Mouse (Mus musculus) stomach, embryonic 15.5 days (tissue): Measurements from ENCODE around the gene Opn1mw. TPM values are rescaled to one million over a fixed set of nuclear protein-coding genes. Genes with fewer than 3 reads are reported as not detected.
"Not testable (repeated sequence)": the region's sequence is repeated elsewhere in the genome, so short reads cannot be mapped to it uniquely, and the experiment has no call there.

ENCODE experiments used
- ATAC-seq: fragments of 200-750 bp; cut with Nextera tagmentation; 2 replicates; pipeline ENCODE4 v1.8.0; 2017; ENCODE audit warnings: low read depth, moderate number of reproducible peaks, moderate TSS enrichment; ENCODE audit not compliant: insufficient read depth, low FRiP score
- H3K27ac ChIP-seq: fragments of 300-500 bp; sonication (generic); 2 replicates; pipeline ENCODE4 v1.5.1; 2015; ENCODE audit warnings: mild to moderate bottlenecking, inconsistent platforms
- H3K27me3 ChIP-seq: fragments of 300-500 bp; sonication (generic); replicated peaks from 2 replicates; pipeline ENCODE4 v1.6.1; 2015; ENCODE audit warnings: inconsistent platforms
- H3K36me3 ChIP-seq: fragments of 300-500 bp; sonication (generic); 2 replicates; pipeline ENCODE4 v1.6.1; 2015; ENCODE audit warnings: inconsistent platforms
- H3K4me1 ChIP-seq: fragments of 300-500 bp; sonication (generic); 2 replicates; pipeline ENCODE4 v1.6.1; 2015; ENCODE audit warnings: inconsistent platforms
- H3K4me2 ChIP-seq: fragments of 300-500 bp; sonication (generic); 2 replicates; pipeline ENCODE4 v1.6.1; 2015; ENCODE audit warnings: mild to moderate bottlenecking, inconsistent platforms
- H3K4me3 ChIP-seq: fragments of 300-500 bp; sonication (generic); replicated peaks from 2 replicates; pipeline ENCODE4 v1.5.1; 2015; ENCODE audit warnings: inconsistent platforms
- H3K9ac ChIP-seq: fragments of 300-500 bp; sonication (generic); 2 replicates; pipeline ENCODE4 v1.6.1; 2015; ENCODE audit warnings: inconsistent platforms
- H3K9me3 ChIP-seq: fragments of 300-500 bp; sonication (generic); 2 replicates; pipeline ENCODE4 v1.6.1; 2016; ENCODE audit warnings: inconsistent platforms
- WGBS: fragments of 180-500 bp; shearing (Covaris S2); methylation state at CpG from one replicate; pipeline ENCODE4 v1.1.7; 2015; 5-methylcytosine and 5-hydroxymethylcytosine counted together
- polyA plus RNA-seq: library from polyadenylated mRNA; unstranded; fragments of >200 nt; fragmentation: Nextera tagmentation; extraction: Ambion mirVana; gene quantifications from 2 replicates; pipeline ENCODE4 v1.2.1, GENCODE M21; 2015

Gene Opn1mw
- not detected in 2 replicates for polyA plus RNA-seq

- Histone ChIP-seq H3K9ac (no peak within 1 kb of the TSS), H3K27me3 (no peaks in the 10 kb centered on the region), H3K4me1 (no peaks in the 10 kb centered on the region), H3K9me3 (no peaks in the 10 kb centered on the region), H3K36me3 (no peaks in the 10 kb centered on the region), H3K4me2 (no peak within 1 kb of the TSS), H3K4me3 (no peak within 1 kb of the TSS), H3K27ac (no peak within 1 kb of the TSS)
- ATAC-seq = no peak
Observed at GRCm38 (mm10) chrX:74127164-74127563, at the start of gene Opn1mw. Gene Opn1mw (plus strand): TSS chrX:74127464.

- no peaks in the 10 kb centered on the region for H3K4me1 ChIP-seq
Observed at GRCm38 (mm10) chrX:74084276-74084837, 42.9 kb upstream of the Opn1mw start.

GRCm38 (mm10) chrX:74084946-74085498 is 42.2 kb upstream of the Opn1mw start:
- Histone ChIP-seq H3K27me3 (no peaks in the 10 kb centered on the region), H3K36me3 (no peaks in the 10 kb centered on the region), H3K4me2 (peak overlapping the region; percentile 50), H3K9me3 (no peaks in the 10 kb centered on the region), H3K27ac (peak overlapping the region; percentile 91), H3K4me1 (no peaks in the 10 kb centered on the region), H3K4me3 (peak overlapping the region; percentile 59), H3K9ac (peak overlapping the region; percentile 52)
- 17% methylated on average over 30 of the region's 56 CpGs for WGBS
- peak; percentile 52 for ATAC-seq

More at GRCm38 (mm10) chrX:74084276-74084837, 42.9 kb upstream of the Opn1mw start:
- H3K9me3 ChIP-seq = no peaks in the 10 kb centered on the region
- peak overlapping the region; percentile 59 for H3K4me3 ChIP-seq
- peak overlapping the region; percentile 50 for H3K4me2 ChIP-seq
- ATAC-seq = no peak
- H3K9ac ChIP-seq = no peak overlapping the region
- H3K36me3 ChIP-seq = no peaks in the 10 kb centered on the region
- WGBS = 19% methylated on average over 17 of the region's 17 CpGs
- no peaks in the 10 kb centered on the region for H3K27me3 ChIP-seq
- peak overlapping the region; percentile 91; the same call in 1 of the 2 replicates for H3K27ac ChIP-seq

- peak overlapping the region; percentile 91 for H3K27ac ChIP-seq
- WGBS = 13% methylated on average over 27 of the region's 27 CpGs
- no peaks in the 10 kb centered on the region for H3K4me1 ChIP-seq
- H3K9me3 ChIP-seq = no peaks in the 10 kb centered on the region
- ATAC-seq = peak; percentile 99
- H3K4me2 ChIP-seq = peak overlapping the region; percentile 46; the same call in 1 of the 2 replicates
- H3K27me3 ChIP-seq = no peaks in the 10 kb centered on the region
- no peaks in the 10 kb centered on the region for H3K36me3 ChIP-seq
- H3K4me3 ChIP-seq = peak overlapping the region; percentile 59
- peak overlapping the region; percentile 52; the same call in 1 of the 2 replicates for H3K9ac ChIP-seq
Observed at GRCm38 (mm10) chrX:74085601-74086038, 41.6 kb upstream of the Opn1mw start.

GRCm38 (mm10) chrX:74095130-74095529 is 32.1 kb upstream of the Opn1mw start:
- H3K27me3 ChIP-seq = no peaks in the 10 kb centered on the region
- no peak overlapping the region for H3K4me3 ChIP-seq
- H3K4me1 ChIP-seq = no peaks in the 10 kb centered on the region
- 68% methylated on average over 1 of the region's 1 CpGs for WGBS
- no peak for ATAC-seq
- H3K36me3 ChIP-seq = no peaks in the 10 kb centered on the region
- no peak overlapping the region for H3K9ac ChIP-seq
- no peak overlapping the region for H3K4me2 ChIP-seq
- no peaks in the 10 kb centered on the region for H3K9me3 ChIP-seq
- H3K27ac ChIP-seq = no peak overlapping the region

- 65% methylated on average over 4 of the region's 4 CpGs for WGBS
- H3K27me3 ChIP-seq = no peaks in the 10 kb centered on the region
- no peak overlapping the region for H3K27ac ChIP-seq
- no peak overlapping the region for H3K4me3 ChIP-seq
- no peaks in the 10 kb centered on the region for H3K36me3 ChIP-seq
- no peaks in the 10 kb centered on the region for H3K9me3 ChIP-seq
- ATAC-seq = no peak
- H3K4me1 ChIP-seq = no peaks in the 10 kb centered on the region
- no peak overlapping the region for H3K9ac ChIP-seq
- H3K4me2 ChIP-seq = no peak overlapping the region
Observed at GRCm38 (mm10) chrX:74103457-74104188, 23.6 kb upstream of the Opn1mw start.

- Histone ChIP-seq H3K4me3 (no peak overlapping the region), H3K36me3 (no peaks in the 10 kb centered on the region), H3K9ac (no peak overlapping the region), H3K4me1 (no peaks in the 10 kb centered on the region), H3K27ac (no peak overlapping the region), H3K27me3 (no peaks in the 10 kb centered on the region), H3K9me3 (no peaks in the 10 kb centered on the region), H3K4me2 (no peak overlapping the region)
- ATAC-seq = no peak
- 43% methylated on average over 2 of the region's 2 CpGs for WGBS
Observed at GRCm38 (mm10) chrX:74105916-74106315, 21.3 kb upstream of the Opn1mw start.

GRCm38 (mm10) chrX:74108747-74109146 is 18.5 kb upstream of the Opn1mw start:
- 55% methylated on average over 3 of the region's 3 CpGs for WGBS
- Histone ChIP-seq H3K9me3 (no peaks in the 10 kb centered on the region), H3K27ac (no peak overlapping the region), H3K9ac (no peak overlapping the region), H3K4me1 (no peaks in the 10 kb centered on the region), H3K27me3 (no peaks in the 10 kb centered on the region), H3K4me2 (no peak overlapping the region), H3K4me3 (no peak overlapping the region), H3K36me3 (no peaks in the 10 kb centered on the region)
- ATAC-seq = no peak

GRCm38 (mm10) chrX:74114036-74114435 is 13.2 kb upstream of the Opn1mw start:
- no peaks in the 10 kb centered on the region for H3K36me3 ChIP-seq
- no peak for ATAC-seq
- H3K4me3 ChIP-seq = no peak overlapping the region
- no peaks in the 10 kb centered on the region for H3K4me1 ChIP-seq
- H3K9ac ChIP-seq = no peak overlapping the region
- no peaks in the 10 kb centered on the region for H3K27me3 ChIP-seq
- H3K27ac ChIP-seq = no peak overlapping the region
- no peaks in the 10 kb centered on the region for H3K9me3 ChIP-seq
- H3K4me2 ChIP-seq = no peak overlapping the region

GRCm38 (mm10) chrX:74115511-74115910 is 11.8 kb upstream of the Opn1mw start:
- peak overlapping the region; percentile 28; the same call in 1 of the 2 replicates for H3K4me3 ChIP-seq
- H3K27ac ChIP-seq = no peak overlapping the region
- ATAC-seq = no peak
- H3K4me2 ChIP-seq = peak overlapping the region; percentile 37
- no peaks in the 10 kb centered on the region for H3K4me1 ChIP-seq
- H3K27me3 ChIP-seq = no peaks in the 10 kb centered on the region
- H3K9me3 ChIP-seq = no peaks in the 10 kb centered on the region
- no peak overlapping the region for H3K9ac ChIP-seq
- H3K36me3 ChIP-seq = no peaks in the 10 kb centered on the region
- 25% methylated on average over 10 of the region's 10 CpGs for WGBS

- 55% methylated on average over 2 of the region's 2 CpGs for WGBS
- no peaks in the 10 kb centered on the region for H3K4me1 ChIP-seq
- H3K9ac ChIP-seq = no peak overlapping the region
- no peaks in the 10 kb centered on the region for H3K27me3 ChIP-seq
- ATAC-seq = no peak
- no peak overlapping the region for H3K4me2 ChIP-seq
- H3K36me3 ChIP-seq = no peaks in the 10 kb centered on the region
- H3K4me3 ChIP-seq = no peak overlapping the region
- no peak overlapping the region for H3K27ac ChIP-seq
- H3K9me3 ChIP-seq = no peaks in the 10 kb centered on the region
Observed at GRCm38 (mm10) chrX:74124975-74125374, 2.3 kb upstream of the Opn1mw start.

- 25% methylated on average over 1 of the region's 1 CpGs for WGBS
- H3K27me3 ChIP-seq, H3K9ac ChIP-seq, H3K36me3 ChIP-seq, H3K4me1 ChIP-seq, H3K4me2 ChIP-seq, H3K9me3 ChIP-seq, H3K27ac ChIP-seq, ATAC-seq, H3K4me3 ChIP-seq: not testable (repeated sequence)
Observed at GRCm38 (mm10) chrX:74135263-74135662, 8.0 kb downstream of the Opn1mw start, which contains the start of gene Mecp2. Gene Mecp2 (minus strand): TSS chrX:74135363.
